Mouse (Mus musculus) cerebellum, adult 2 months (tissue): ENCODE measurements around the gene Kcna7.

ENCODE experiments used
- CTCF ChIP-seq: fragments of 200-500 bp; IDR thresholded peaks from 2 replicates; pipeline ENCODE4 v1.5.1; 2011; ENCODE audit warnings: low read depth, mild to moderate bottlenecking, control low read depth, low read length, moderate library complexity, borderline replicate concordance; ENCODE audit not compliant: insufficient read depth
- POLR2A ChIP-seq: fragments of 200-500 bp; IDR thresholded peaks from 2 replicates; pipeline ENCODE4 v1.6.1; 2011; ENCODE audit warnings: low read length, control low read depth, borderline replicate concordance; ENCODE audit not compliant: insufficient read depth

- TF ChIP-seq POLR2A = no peak
- no peak for TF ChIP-seq CTCF
These were observed 21.1 kb downstream of the Kcna7 start for GRCm38 (mm10) chr7:45426556-45426955.
